Mouse (Mus musculus) cortical plate, adult 2 months (tissue): ENCODE measurements at regions not wholly inside any gene's neighbourhood (a gene's known extent, or its start where the extent isn't known, plus 50 kb on each side); places are given as distances from the start of the nearest gene placed in this dataset.

Source experiments
- H3K27ac ChIP-seq: fragments of 200-500 bp; 2 replicates; pipeline ENCODE4 v1.5.1; 2012; ENCODE audit warnings: low read length, control low read depth, inconsistent platforms; ENCODE audit not compliant: insufficient read depth
- H3K4me1 ChIP-seq: fragments of 200-500 bp; 2 replicates; pipeline ENCODE4 v1.6.1; 2011; ENCODE audit warnings: low read length; ENCODE audit not compliant: control insufficient read depth, insufficient read depth
- H3K4me3 ChIP-seq: fragments of 200-500 bp; 2 replicates; pipeline ENCODE4 v1.5.1; 2011; ENCODE audit warnings: mild to moderate bottlenecking, low read length, control low read depth; ENCODE audit not compliant: insufficient read depth
- CTCF ChIP-seq: fragments of 200-500 bp; IDR thresholded peaks from 2 replicates; pipeline ENCODE4 v1.5.1; 2011; ENCODE audit warnings: mild to moderate bottlenecking, control low read depth, low read length; ENCODE audit not compliant: insufficient read depth; ENCODE audit errors: extremely low read depth
- POLR2A ChIP-seq: fragments of 200-500 bp; IDR thresholded peaks from 2 replicates; pipeline ENCODE4 v1.6.1; 2011; ENCODE audit warnings: mild to moderate bottlenecking, low read length, control low read depth; ENCODE audit not compliant: insufficient read depth; ENCODE audit errors: extremely low read depth

DNA sequence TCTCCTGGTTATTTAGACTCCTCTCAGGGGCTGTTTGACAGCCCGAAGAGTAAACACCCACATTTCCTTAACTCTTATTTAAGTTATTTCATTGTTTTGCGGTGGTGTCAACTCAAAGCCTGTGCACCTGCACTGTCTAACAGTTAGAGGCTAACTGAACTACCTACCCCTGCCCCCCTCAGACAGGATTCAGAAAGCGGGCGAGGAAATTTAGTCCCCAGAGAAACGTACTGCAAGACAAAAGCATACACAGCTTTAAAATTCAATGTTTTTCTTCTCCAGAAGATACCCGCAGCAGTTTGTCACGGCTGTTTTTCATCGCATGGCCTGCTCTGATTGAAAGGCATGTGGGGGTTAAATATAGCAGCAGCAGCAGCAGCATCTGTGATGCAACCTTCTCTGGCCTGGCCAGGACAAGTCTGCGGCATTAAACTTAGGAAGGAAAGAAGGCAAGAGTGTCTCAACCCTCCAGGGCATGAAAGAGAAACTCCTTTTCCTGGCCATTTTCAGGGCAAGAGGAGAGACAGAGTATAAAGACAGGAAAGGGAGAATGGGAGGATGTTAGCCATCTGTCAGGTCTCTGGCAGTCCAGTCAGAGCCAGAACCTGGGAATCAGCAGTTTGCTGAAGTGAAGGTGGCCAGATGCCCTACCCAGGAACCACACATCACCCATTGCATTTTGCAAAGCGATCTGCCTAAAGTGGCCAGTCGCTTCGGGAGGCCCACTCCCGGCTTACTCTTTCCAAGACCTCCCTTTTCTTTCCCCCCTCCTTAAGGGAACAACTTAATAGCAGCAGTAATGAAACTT is 53.9 kb upstream of the Lrig2 start:
- H3K4me3 ChIP-seq = no peak overlapping the region
- no peaks in the 10 kb centered on the region for H3K4me1 ChIP-seq
- TF ChIP-seq CTCF (no peak), POLR2A (no peak)
- no peak overlapping the region for H3K27ac ChIP-seq

GRCm38 (mm10) chr3:104564857-104565256 is 53.1 kb upstream of the Lrig2 start:
- H3K4me3 ChIP-seq = no peak overlapping the region
- TF ChIP-seq POLR2A (no peak), CTCF (no peak)
- no peak overlapping the region for H3K27ac ChIP-seq

GRCm38 (mm10) chr3:104561567-104561966 is 49.8 kb upstream of the Lrig2 start:
- Histone ChIP-seq H3K27ac (no peak overlapping the region), H3K4me3 (no peak overlapping the region), H3K4me1 (no peaks in the 10 kb centered on the region)
- TF ChIP-seq POLR2A (no peak), CTCF (no peak)

More at GRCm38 (mm10) chr3:104564857-104565256, 53.1 kb upstream of the Lrig2 start:
- no peaks in the 10 kb centered on the region for H3K4me1 ChIP-seq
